Mouse (Mus musculus) urinary bladder, postnatal 25 days (tissue): ENCODE results near the gene Ginm1.
"Not testable (repeated sequence)": the region's sequence is repeated elsewhere in the genome, so short reads cannot be mapped to it uniquely, and the experiment has no call there.

Experiments used
- DNase-seq: peaks from one replicate; pipeline ENCODE4 v3.0.0; 2022; ENCODE audit warnings: low spot score

Ginm1 gene

DNA sequence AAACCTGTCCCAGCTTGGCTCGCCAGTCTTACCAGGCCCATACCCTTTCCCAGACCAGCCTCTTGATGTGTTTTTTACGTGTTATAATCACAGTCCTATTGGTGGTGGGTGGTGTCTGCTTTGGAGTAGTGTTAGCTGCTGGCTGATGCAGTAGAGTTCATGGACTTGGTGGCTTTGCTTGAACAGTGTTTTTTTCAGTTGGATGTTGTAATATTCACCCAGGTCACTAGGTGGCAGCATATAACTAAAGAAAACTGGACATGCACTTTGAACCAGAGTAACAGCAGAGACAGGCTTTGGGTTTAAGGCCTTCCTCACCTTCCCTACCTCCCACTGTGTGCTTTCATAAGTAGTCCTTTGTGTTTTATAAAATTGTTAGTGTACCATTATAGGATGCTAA is 17.3 kb upstream of the Ginm1 start:
- DNase-seq = peak; percentile 29

DNA sequence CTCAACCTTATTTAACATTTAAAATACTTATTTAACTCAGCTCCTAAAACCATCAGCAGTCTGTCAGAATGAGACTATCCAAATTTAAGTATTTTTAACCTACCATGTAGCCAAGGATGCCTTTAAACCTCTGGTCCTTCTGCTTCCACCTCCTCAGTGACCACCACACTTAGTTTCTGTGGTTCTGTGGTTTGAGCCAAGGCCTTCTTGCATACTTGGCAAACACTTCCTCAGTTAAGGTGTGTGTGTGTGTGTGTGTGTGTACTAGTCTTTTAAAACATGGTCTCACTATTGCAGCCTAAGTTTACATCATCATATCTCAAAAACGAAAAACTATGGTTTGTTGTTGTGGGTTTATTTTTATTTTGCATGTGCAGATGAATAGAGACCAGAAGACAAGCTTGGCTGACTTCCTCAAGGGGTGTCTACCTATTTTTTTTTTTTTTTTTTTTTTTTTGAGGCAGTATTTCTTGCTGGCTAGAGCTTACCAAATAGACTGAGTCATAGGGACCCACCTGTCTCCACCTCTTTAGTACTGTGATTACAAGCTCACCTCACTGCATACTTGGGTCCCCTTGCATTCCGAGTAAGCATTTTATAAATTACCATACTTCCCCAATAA is 10.0 kb upstream of the Ginm1 start:
- no peak for DNase-seq

DNA sequence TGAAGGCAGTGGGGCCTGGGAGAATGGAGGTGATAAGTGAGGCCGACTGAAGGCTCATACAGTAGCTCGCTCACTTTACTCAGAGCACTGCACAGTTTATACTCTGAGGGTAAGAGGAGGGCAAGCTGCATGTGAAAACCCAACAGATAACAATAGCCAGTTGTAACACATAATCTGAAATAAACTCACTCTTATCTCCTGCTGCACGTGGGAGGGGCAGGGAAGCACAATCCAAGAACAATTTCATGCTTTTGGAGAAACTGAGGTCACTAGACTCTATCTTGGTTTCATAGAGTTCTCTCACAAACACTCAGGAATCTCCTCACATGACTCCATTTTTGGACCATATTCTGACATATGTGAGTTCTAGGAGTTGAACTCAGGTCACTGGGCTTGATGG is 8.6 kb upstream of the Ginm1 start:
- DNase-seq = no peak

DNA sequence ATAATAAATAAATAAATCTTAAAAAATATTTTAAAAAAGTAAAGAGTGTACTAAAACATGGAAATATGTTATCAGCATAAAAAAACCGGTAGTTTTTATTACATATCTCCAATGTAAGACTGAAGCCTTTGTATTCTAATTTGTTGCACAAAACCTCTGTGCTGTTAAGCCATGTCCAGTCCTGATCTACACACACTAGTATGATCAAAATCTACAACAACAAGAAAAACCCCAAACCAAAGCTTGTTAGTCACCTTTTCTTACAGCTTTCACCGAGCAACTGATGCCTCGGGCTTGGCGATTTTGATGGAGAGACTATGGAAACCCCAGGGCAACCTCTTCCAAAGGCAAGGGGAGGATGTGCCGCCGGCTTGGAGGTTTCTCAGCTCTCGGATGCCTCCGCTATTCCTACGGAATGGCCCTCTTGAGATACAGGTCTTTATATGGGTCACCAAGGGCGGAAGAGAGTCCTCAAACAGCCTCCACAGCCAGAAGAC is 322 bp downstream of the Ginm1 start:
- no peak for DNase-seq

DNA sequence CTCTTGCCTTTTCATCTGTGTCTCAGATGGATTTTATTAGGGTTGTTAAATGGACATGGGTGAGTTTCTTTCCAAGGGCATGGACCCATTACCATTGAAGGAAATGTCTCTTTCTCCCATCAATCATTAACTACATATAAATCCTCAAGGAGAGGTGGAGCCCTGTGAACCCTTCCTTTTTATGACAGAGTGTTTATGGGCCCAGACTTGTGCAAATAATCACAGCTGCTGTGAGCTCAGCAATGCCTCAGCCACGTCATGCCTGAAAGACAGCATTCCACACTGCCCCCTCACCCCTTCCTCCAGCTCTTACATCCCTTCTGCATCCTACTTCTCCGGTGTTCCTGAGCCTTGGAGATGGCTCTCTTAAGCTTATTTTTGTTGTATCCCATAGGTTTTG is 5.3 kb downstream of the Ginm1 start:
- DNase-seq = no peak

DNA sequence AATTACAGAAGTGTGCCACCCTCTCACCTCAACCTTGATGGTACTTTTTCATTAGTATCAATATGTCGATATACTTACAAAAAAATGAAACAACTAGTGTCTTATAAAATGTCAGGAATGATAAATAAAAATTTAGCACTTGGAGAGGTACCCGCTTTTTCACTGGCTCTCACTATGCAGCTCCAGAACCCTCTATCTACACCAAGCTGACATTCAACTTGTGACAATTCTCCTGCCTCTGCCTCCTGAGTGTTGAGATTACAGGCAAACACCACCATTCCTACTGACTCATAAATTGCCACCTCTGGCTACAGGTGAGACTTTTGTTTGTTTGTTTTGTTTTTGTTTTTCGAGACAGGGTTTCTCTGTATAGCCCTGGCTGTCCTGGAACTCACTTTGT is 11.4 kb downstream of the Ginm1 start:
- no peak for DNase-seq

DNA sequence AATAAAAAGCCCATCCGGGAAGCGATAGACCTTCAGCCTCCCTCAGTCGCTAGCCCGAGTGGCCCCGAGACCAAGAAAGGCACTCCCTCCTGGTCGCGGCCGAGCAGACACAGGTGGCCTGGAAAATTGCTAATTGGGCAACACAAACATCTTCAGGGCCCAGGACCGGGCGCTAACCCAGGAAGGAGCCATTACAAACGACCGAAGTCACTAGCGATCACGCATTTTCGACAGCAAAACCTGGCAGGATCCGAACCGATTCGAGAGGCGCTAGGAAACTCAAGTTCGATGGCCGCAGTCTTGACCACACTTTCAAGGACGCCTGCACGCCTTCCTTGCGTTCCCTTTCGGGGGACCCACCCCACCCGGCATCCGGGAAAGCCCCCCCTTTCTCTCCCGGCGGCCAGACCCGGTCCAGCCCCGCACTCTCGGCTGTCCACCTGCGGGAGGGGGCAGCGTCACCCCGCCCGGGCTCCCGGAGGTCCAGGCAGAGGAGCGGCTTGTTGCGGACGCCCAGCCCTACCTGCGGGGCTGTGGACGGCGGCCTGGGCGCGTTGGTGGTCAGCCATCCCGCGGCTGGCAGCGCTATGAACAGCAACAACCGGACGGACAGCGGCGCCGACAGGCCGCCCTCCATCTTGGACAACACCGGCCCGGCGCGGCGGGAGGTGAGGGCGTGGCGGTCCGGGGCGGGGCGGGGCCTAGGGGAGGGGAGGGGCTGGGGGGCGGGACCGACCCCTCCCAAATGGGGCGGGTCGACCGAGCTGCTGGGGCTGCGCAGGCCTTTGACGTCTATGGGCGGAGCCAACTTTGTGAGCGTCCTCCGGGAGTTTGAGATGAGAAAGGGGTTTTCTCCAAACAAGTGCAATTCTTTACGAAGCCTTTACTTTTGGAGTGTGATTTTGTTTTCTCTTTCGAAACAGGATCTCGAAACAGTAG is 12.1 kb downstream of the Ginm1 start:
- peak; percentile 86 for DNase-seq

DNA sequence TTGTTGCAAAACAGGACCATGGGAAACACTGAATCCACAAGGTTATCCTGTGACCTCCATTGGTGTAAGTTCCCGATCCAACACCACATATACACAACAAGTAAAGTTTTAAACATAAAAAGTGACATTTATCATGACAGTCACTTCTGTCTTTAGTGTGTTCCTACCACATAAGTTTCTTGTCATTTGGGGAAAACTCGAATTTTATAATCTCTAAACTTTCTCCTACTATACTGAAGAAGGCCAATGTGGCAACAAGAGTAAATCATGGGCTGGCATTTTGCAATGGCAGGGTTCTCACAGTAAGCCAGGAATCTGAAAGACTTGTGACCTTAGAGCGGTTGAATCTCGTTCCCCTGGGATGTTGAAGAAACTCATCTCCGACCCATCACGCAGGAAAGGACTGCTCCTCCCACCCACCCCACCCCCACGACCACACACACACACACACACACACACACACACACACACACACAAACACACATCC is 12.8 kb downstream of the Ginm1 start:
- no peak for DNase-seq

DNA sequence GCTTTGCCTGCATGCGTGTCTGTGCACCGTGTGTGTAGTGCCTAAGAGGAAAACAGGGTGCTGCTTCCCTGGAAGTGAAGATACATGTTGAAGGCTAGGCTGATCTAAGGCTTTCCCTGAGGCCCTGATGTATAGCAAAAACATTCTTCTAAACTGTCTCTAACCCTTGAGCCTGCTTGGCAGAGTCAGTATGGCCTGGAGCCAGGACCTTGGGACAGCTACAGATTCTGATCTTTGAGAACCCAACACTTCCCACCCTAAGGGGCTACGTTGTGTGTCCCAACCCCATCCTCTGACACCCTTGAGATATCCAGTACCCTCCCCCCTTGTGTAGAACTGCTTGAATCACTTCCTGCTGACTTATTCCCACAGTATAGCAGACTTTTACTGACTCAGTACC is 14.3 kb downstream of the Ginm1 start:
- DNase-seq = no peak

DNA sequence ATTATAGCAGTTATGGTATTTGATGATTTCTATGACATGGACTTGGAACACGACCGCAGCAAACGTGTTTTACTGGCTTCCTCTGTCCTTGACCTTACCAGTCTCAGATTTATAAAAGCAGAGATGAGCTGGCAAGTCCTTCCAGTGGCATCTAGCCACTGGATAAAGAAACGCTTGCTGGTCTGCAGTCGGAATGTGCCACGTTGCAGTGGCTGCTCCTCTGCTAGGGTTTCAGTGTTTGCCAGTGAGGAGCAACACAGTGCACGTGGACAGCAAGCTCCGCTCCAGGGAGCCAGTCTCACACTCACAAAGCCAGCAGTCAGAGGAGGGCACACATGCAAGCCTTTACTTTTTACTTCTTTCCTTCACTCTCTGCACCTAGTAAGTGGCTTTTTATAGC is 17.2 kb downstream of the Ginm1 start:
- no peak for DNase-seq

DNA sequence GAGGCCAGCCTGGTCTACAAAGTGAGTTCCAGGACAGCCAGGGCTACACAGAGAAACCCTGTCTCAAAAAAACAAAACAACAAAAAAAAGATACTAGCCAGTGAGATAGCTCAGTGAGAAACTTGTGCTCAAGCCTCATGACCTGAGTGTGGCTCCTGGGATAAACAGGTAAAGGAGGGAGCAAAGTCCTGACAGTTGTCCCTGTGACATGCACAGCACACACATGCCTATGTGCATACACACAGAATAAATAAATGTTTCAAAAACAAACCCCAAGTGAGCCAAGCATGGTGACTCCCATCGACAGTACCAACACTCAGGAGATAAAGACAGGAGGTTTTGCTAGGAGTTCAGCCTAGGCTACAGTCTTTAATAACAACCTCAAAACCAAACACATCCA is 19.9 kb downstream of the Ginm1 start:
- no peak for DNase-seq

DNA sequence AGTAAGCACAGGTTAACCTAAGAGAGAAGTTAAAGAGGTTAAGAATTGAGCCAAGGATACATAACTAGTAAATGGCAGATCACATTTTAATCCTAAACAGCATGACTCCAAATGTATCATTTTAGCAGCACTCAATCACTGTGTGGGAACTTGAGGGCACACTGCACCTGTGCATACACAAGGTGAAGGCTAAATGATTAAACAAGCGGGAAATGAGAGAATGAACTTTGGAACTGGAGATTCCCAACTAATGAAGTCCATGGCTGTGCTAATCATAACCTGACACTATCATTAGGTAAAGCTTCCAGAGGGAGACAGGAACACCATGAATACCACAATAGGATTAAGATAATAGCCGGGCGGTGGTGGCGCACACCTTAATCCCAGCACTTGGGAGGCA is 20.3 kb downstream of the Ginm1 start:
- DNase-seq = no peak

DNA sequence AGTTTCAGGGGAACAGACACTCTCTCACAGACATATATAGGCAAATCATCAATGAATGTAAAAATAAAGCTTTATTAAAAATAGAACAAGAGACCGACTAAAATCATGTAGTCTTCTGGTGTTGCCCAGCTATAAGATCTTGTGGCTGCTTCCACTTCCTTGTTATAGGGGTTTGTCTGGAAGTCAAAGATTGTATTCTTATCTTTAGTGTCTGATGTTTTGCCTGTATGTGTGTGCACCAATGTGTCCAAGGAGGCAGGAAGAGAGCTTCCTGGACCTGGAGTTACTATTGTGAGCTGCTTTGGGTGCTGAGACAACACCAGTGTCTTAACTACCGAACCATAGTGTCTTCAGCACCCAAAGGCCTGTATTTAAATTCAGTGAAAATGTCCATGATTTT is 35.1 kb downstream of the Ginm1 start:
- no peak for DNase-seq

DNA sequence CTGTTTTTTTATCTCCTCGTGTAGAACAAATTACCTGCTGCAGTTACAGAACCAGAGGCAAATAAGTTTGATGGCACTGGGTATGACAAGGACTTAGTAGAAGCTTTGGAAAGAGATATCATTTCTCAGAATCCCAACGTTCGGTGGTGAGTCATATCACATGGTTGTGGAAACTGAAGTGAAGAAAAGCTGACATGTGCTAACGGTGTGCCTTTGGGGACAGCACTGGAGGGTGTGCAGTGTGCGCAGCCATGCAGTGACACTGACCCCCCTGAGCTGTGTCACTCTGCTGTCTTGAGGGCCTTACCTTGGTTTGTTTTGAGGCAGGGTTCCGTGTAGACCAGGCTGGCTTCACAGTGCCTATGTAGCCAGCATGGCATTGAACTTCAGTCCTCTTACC is 43.9 kb downstream of the Ginm1 start:
- no peak for DNase-seq

DNA sequence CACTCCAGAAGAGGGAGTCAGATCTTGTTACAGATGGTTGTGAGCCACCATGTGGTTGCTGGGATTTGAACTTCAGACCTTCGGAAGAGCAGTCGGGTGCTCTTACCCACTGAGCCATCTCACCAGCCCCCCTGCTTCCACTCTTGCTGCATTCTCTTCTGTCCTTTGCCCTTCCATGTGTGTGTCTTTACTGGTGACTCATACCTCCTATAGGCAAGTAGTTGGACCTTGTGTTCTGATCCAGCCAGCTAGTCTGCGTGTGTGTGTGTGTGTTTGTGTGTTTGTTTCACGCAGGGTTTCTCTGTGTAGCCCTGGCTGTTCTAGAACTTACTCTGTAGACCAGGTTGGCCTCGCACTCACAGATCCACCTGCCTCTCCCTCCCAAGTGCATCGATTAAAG is 47.1 kb downstream of the Ginm1 start:
- not testable (repeated sequence) for DNase-seq

DNA sequence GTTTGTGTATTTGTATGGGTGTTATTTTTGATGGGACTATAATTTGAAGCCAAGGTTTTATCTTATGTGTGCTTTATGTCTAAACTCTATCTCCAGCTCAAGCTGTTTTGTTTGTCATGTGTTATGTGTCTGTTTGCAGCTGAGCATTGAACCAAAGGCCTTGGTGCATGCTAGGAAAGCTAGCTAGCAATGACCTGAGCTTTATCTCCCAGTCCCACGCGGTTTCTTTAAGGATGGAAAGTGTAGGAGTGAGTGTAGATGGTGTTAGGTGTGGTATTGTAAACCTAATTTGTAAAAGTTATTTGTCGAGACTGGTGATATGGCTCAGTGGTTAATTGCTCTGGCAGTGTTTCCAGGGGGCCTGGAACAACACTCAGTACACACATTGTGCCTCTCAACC is 54.7 kb downstream of the Ginm1 start:
- no peak for DNase-seq

DNA sequence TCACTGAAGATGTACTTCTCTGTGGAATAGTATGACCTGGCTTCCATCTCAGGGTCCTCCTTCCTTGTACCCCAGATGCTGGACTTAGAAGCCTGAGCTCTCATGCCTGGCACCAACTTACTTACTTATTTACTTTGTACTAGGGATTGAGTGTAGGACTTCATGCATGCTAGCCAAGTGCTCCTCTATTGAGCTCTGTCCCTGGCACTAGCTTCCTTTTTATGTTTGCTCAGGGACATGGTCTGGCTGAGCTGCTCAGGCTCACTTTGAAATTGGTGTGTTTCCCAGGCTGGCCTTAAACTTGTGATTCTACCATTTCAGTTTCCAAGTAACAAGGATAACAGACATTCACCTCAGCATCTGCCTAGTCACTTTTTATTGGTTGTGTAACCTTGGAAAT is 55.5 kb downstream of the Ginm1 start:
- no peak for DNase-seq

DNA sequence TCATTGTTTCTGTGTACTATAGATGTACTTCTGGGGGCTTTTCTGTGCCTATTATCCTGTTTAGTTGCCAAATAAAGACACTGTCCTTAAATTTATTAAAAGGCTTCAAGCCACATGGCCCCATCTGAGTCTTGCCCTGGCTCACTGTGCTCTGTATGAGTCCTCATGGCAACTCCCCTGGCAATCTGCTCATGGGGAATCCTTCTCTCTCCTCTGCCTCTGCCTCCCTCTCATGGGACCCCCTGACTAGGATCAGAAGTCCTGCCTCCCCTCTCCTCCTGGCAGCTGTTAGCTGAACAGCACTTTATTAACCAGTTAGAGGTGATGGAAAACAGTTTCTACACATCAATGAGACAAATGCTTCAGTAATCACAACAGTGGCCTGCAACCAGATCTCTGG is 61.0 kb downstream of the Ginm1 start:
- DNase-seq = no peak

DNA sequence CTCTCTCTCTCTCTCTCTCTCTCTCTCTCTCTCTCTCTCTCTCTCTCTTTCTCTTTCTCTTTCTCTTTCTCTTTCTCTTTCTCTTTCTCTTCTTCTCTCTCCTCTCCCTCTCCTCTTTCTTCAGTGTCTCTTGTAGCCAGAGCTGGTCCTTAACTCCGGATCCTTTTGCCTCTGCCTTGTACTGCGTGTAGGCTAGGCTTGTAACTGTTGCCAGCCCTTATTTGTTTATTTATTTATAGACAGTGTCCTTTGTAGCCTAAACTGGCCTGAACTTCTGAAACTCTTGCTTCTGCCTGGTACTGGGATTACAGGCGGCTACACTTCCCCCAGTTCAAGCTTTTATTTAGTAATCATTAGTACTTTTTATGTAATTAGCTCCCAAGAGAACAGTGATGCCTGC is 65.6 kb downstream of the Ginm1 start:
- no peak for DNase-seq

DNA sequence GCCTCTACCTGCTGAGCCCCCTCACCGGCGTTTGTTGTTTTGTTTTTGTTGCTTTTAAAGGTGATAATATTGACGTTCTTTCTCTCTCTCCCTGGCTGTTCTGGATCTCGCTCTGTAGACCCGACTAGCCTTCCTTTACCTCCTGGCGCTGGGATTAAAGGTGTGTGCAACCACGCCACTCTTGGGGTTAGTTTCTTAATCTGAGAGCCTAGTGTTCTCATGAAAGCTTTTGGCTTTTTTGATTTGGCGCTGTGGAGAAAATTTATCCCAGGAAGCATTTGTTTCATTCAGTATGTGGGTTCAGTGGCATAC is 66.2 kb downstream of the Ginm1 start:
- DNase-seq = no peak

DNA sequence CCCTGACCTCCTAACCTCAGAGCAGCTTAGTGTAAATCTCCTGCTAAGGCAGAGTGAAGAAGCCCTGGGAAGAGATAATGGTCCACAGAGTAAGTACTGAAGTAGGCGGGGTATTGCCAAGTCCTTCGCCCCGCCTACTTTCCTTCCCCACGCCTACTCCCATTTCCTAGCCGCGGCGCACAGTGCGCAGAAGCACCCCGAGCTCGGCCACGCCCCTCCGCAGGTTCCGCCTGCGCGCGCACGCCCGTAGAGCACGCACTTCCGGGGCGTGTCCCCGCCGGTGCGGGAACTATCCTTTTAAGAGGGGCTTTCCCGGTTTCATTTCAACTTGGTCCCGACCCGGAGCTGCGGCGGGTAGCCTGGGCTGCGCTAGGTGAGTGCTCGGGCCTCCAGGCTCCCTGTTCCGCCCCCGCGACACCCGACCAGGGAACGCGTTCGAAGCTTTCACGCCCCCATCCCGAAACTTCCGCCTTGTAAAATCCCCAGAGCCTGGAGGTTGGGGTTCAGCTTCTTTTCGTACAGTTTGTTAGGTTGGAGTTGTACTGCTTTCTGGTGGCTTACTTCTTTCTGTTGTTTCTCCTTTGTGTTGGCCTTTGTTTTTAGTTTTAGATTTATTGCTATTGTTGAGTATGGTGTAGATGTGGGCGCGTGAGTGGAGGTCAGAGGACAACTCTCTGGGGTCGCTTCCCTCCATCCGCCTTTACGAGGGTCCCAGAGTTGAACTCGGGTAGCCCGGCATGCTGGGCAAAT is 66.7 kb downstream of the Ginm1 start, which contains the start of gene Katna1:
TSS of gene Katna1 (plus strand) at position 250 of the 750 bp plus-strand sequence.
- DNase-seq = peak; percentile 95
